Mouse (Mus musculus): ENCODE results near the gene Commd7. TPM values are rescaled to one million over a fixed set of nuclear protein-coding genes. Genes with fewer than 3 reads are reported as not detected.

Gene Commd7
- polyA plus RNA-seq, 1 experiment from 2014 or later = 78.8 TPM

DNA sequence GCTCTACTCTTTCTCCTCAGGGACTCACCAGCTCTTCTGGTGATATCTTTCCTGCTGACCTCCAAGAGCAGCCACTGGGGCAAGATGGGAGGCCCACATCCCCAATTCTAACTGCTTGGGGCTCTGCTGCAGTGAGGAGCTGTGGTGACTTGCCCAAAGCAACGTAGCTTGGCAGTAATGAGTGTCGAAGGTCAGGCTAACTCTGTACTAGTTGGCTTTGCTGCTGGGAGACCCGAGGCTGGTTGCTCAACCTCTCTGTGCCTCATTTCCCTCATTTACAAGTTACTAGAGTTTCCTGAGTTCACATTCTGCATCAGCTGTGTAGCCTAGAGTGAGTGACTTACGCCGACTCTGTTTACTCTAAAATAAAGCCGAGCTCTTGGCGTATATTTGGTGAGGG lies 51.2 kb downstream of the Commd7 start:
- Histone ChIP-seq H3K36me3 (no peaks in the 10 kb centered on the region), H3K27me3 (peaks cover 4% of the 10 kb centered on the region; the same call in 1 of the 2 replicates), H3K9me3 (no peaks in the 10 kb centered on the region), H3K4me1 (peaks cover 11% of the 10 kb centered on the region), H3K9ac (no peak overlapping the region), H3K27ac (no peak overlapping the region), H3K4me2 (no peak overlapping the region), H3K4me3 (no peak overlapping the region)
- ATAC-seq (ENCODE audit: insufficient number of reproducible peaks, low FRiP score, low TSS enrichment, low read depth) = no peak
- 76% methylated on average over 7 of the region's 7 CpGs for WGBS

- Histone ChIP-seq H3K9ac (no peak overlapping the region), H3K4me1 (peaks cover 7% of the 10 kb centered on the region), H3K4me2 (no peak overlapping the region), H3K36me3 (no peaks in the 10 kb centered on the region), H3K27me3 (no peaks in the 10 kb centered on the region), H3K27ac (no peak overlapping the region), H3K4me3 (no peak overlapping the region), H3K9me3 (no peaks in the 10 kb centered on the region)
- no peak for ATAC-seq (ENCODE audit: insufficient number of reproducible peaks, low FRiP score, low TSS enrichment, low read depth)
- WGBS = 68% methylated on average over 4 of the region's 4 CpGs
Measured at GRCm38 (mm10) chr2:153580458-153580985, 52.1 kb downstream of the Commd7 start.

GRCm38 (mm10) chr2:153580042-153580441 lies 52.5 kb downstream of the Commd7 start:
- WGBS = 83% methylated on average over 3 of the region's 3 CpGs

DNA sequence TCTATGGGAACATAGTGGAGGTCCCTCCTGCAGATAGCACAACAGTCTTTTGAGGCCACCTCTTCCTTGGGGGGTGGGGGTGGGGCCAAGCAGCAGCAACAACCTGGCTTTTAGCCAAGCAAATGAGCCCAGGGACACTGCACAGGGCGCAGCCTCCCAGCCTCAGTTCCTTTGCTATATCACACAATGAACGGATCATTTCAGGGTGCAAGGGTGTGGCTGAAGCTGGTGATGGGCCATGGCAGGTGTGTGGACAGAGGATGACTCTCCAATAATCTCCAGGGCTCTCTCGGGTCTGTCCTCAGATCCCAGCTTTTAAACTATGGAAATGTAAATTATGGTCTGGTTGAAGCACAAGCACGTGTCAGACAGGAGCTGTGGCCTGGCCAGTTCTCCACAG lies 55.5 kb downstream of the Commd7 start:
- Histone ChIP-seq H3K4me3 (no peak overlapping the region), H3K4me1 (peaks cover 2% of the 10 kb centered on the region; the same call in 1 of the 2 replicates), H3K36me3 (no peaks in the 10 kb centered on the region), H3K27me3 (no peaks in the 10 kb centered on the region), H3K27ac (no peak overlapping the region), H3K9ac (no peak overlapping the region), H3K4me2 (no peak overlapping the region), H3K9me3 (no peaks in the 10 kb centered on the region)
- no peak for ATAC-seq (ENCODE audit: insufficient number of reproducible peaks, low FRiP score, low TSS enrichment, low read depth)
- 61% methylated on average over 4 of the region's 4 CpGs for WGBS

More at GRCm38 (mm10) chr2:153580042-153580441, 52.5 kb downstream of the Commd7 start:
- Histone ChIP-seq H3K27me3 (no peaks in the 10 kb centered on the region), H3K4me1 (peaks cover 7% of the 10 kb centered on the region), H3K4me2 (no peak overlapping the region), H3K9me3 (no peaks in the 10 kb centered on the region), H3K4me3 (no peak overlapping the region), H3K36me3 (no peaks in the 10 kb centered on the region), H3K9ac (no peak overlapping the region), H3K27ac (no peak overlapping the region)
- no peak for ATAC-seq (ENCODE audit: insufficient number of reproducible peaks, low FRiP score, low TSS enrichment, low read depth)

GRCm38 (mm10) chr2:153576150-153576549 lies 56.4 kb downstream of the Commd7 start:
- Histone ChIP-seq H3K36me3 (no peaks in the 10 kb centered on the region), H3K9ac (no peak overlapping the region), H3K27ac (no peak overlapping the region), H3K4me3 (no peak overlapping the region), H3K9me3 (no peaks in the 10 kb centered on the region), H3K4me2 (no peak overlapping the region), H3K27me3 (no peaks in the 10 kb centered on the region), H3K4me1 (peaks cover 2% of the 10 kb centered on the region; the same call in 1 of the 2 replicates)
- WGBS = 65% methylated on average over 3 of the region's 3 CpGs
- ATAC-seq (ENCODE audit: insufficient number of reproducible peaks, low FRiP score, low TSS enrichment, low read depth) = no peak

DNA sequence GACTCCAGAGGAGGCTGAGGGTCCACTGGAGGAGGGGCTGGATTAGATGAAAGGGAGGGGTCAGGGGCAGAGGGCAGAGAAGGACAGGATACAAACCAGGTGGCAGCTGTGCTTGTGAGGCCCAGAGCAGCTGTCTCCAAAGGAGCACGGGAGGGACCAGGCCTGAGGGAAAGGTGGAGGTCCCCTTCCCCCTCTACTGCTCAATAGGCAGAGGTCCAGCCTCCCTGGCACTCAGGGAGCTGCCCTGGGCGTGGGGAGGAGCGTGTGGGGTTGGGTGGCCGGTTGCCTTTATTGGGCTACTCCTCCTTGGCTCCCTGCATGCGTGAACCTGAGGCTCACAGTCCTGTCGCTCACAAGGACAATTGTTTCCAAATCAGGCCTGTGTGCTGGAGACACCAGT lies 57.0 kb downstream of the Commd7 start:
- WGBS = 34% methylated on average over 6 of the region's 6 CpGs
- no peaks in the 10 kb centered on the region for H3K36me3 ChIP-seq
- H3K27ac ChIP-seq = no peak overlapping the region
- H3K4me3 ChIP-seq = no peak overlapping the region
- no peak overlapping the region for H3K4me2 ChIP-seq
- H3K27me3 ChIP-seq = no peaks in the 10 kb centered on the region
- ATAC-seq (ENCODE audit: insufficient number of reproducible peaks, low FRiP score, low TSS enrichment, low read depth) = no peak
- peaks cover 2% of the 10 kb centered on the region; the same call in 1 of the 2 replicates for H3K4me1 ChIP-seq
- H3K9ac ChIP-seq = no peak overlapping the region
- H3K9me3 ChIP-seq = no peaks in the 10 kb centered on the region

- H3K9ac ChIP-seq = no peak overlapping the region
- ATAC-seq (ENCODE audit: insufficient number of reproducible peaks, low FRiP score, low TSS enrichment, low read depth) = no peak
- no peaks in the 10 kb centered on the region for H3K36me3 ChIP-seq
- no peak overlapping the region for H3K27ac ChIP-seq
- peaks cover 2% of the 10 kb centered on the region; the same call in 1 of the 2 replicates for H3K4me1 ChIP-seq
- no peak overlapping the region for H3K4me3 ChIP-seq
- H3K9me3 ChIP-seq = no peaks in the 10 kb centered on the region
- H3K4me2 ChIP-seq = no peak overlapping the region
- 86% methylated on average over 9 of the region's 9 CpGs for WGBS
- H3K27me3 ChIP-seq = no peaks in the 10 kb centered on the region
Measured at GRCm38 (mm10) chr2:153573101-153573500, 59.5 kb downstream of the Commd7 start.

GRCm38 (mm10) chr2:153568541-153568940 lies 64.0 kb downstream of the Commd7 start:
- no peak overlapping the region for H3K4me2 ChIP-seq
- no peak overlapping the region for H3K9ac ChIP-seq
- ATAC-seq (ENCODE audit: insufficient number of reproducible peaks, low FRiP score, low TSS enrichment, low read depth) = no peak
- H3K36me3 ChIP-seq = no peaks in the 10 kb centered on the region
- H3K4me3 ChIP-seq = no peak overlapping the region
- 88% methylated on average over 6 of the region's 6 CpGs for WGBS
- no peaks in the 10 kb centered on the region for H3K9me3 ChIP-seq
- H3K4me1 ChIP-seq = no peaks in the 10 kb centered on the region
- no peaks in the 10 kb centered on the region for H3K27me3 ChIP-seq
- H3K27ac ChIP-seq = no peak overlapping the region

DNA sequence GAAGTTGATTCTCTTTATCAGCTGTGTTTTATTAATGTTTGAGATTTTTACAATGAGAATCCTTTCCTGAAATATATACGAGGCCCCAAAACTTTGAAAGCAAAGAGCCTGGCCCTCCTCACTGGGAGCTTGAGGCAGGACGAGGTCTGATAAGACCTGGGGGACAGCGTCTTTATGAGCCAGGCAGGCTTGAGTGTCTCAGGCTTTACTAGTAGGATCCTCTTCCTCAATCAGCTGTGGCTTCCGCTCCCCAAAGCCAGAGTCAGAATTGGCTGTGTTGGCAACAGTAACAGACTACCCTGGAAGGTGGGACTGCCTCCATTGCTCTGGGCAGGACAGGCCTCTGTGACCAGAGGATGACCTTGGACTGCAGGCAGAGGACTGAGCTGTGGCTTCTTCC lies 64.6 kb downstream of the Commd7 start:
- no peak overlapping the region for H3K9ac ChIP-seq
- 56% methylated on average over 4 of the region's 4 CpGs for WGBS

More for the DNA sequence above, 64.6 kb downstream of the Commd7 start:
- H3K27me3 ChIP-seq = no peaks in the 10 kb centered on the region
- no peak overlapping the region for H3K4me2 ChIP-seq
- no peaks in the 10 kb centered on the region for H3K9me3 ChIP-seq
- no peaks in the 10 kb centered on the region for H3K4me1 ChIP-seq
- no peaks in the 10 kb centered on the region for H3K36me3 ChIP-seq
- no peak; the same call in 1 of the 2 replicates for ATAC-seq (ENCODE audit: insufficient number of reproducible peaks, low FRiP score, low TSS enrichment, low read depth)
- no peak overlapping the region for H3K4me3 ChIP-seq
- H3K27ac ChIP-seq = no peak overlapping the region

Other genes starting within 250 kb of the Commd7 start
- not detected in 2 replicates for gene 4930404H24Rik, start 140.0 kb downstream of the Commd7 start, polyA plus RNA-seq (2015; fragmentation: Nextera tagmentation; extraction: Ambion mirVana)
- gene Nol4l, start 102.8 kb downstream of the Commd7 start, polyA plus RNA-seq (2015; fragmentation: Nextera tagmentation; extraction: Ambion mirVana) = 7.6 and 8.5 TPM in 2 replicates
- 6.2 and 6.8 TPM in 2 replicates for gene Dnmt3b, start 16.7 kb upstream of the Commd7 start, polyA plus RNA-seq (2015; fragmentation: Nextera tagmentation; extraction: Ambion mirVana)
- 0.06 and 0.07 TPM in 2 replicates for gene Dnmt3c, start 63.9 kb upstream of the Commd7 start, polyA plus RNA-seq (2015; fragmentation: Nextera tagmentation; extraction: Ambion mirVana)
- 218 TPM in 2 replicates for gene Mapre1, start 108.5 kb upstream of the Commd7 start, polyA plus RNA-seq (2015; fragmentation: Nextera tagmentation; extraction: Ambion mirVana)
- not detected in 2 replicates for gene Efcab8, start 147.2 kb upstream of the Commd7 start, polyA plus RNA-seq (2015; fragmentation: Nextera tagmentation; extraction: Ambion mirVana)
- gene Sun5, start 238.3 kb upstream of the Commd7 start, polyA plus RNA-seq (2015; fragmentation: Nextera tagmentation; extraction: Ambion mirVana) = not detected in 2 replicates
- gene Bpifb2, start 242.3 kb upstream of the Commd7 start, polyA plus RNA-seq (2015; fragmentation: Nextera tagmentation; extraction: Ambion mirVana) = not detected in 2 replicates

All from limb, embryonic 15.5 days (tissue).